Mouse (Mus musculus) intestine, postnatal 0 days (tissue): ENCODE results near the gene Ugt1a5. TPM values are rescaled to one million over a fixed set of nuclear protein-coding genes. Genes with fewer than 3 reads are reported as not detected.
A peak's percentile ranks its signal among the peaks of the same experiment; 100 is the strongest.

ENCODE experiments used
- ATAC-seq: fragments of 200-750 bp; cut with Nextera tagmentation; 2 replicates; pipeline ENCODE4 v1.8.0; 2017; ENCODE audit warnings: mild to moderate bottlenecking, moderate TSS enrichment, moderate library complexity
- H3K27ac ChIP-seq: fragments of 300-500 bp; sonication (generic); 2 replicates; pipeline ENCODE4 v1.5.1; 2014; ENCODE audit warnings: mild to moderate bottlenecking, low read depth, low read length, moderate library complexity
- H3K27me3 ChIP-seq: fragments of 300-500 bp; sonication (generic); replicated peaks from 2 replicates; pipeline ENCODE4 v1.6.1; 2014; ENCODE audit warnings: low read length, mixed read lengths; ENCODE audit not compliant: control insufficient read depth, insufficient read depth
- H3K36me3 ChIP-seq: fragments of 300-500 bp; sonication (generic); 2 replicates; pipeline ENCODE4 v1.6.1; 2014; ENCODE audit warnings: mild to moderate bottlenecking, moderate library complexity; ENCODE audit not compliant: control insufficient read depth, insufficient read depth
- H3K4me1 ChIP-seq: fragments of 300-500 bp; sonication (generic); replicated peaks from 2 replicates; pipeline ENCODE4 v1.6.1; 2014; ENCODE audit warnings: antibody characterized with exemption, low read length, mixed read lengths; ENCODE audit not compliant: control insufficient read depth, insufficient read depth
- H3K4me2 ChIP-seq: fragments of 300-500 bp; sonication (generic); replicated peaks from 2 replicates; pipeline ENCODE4 v1.6.1; 2014; ENCODE audit warnings: low read depth, mild to moderate bottlenecking, moderate library complexity
- H3K4me3 ChIP-seq: fragments of 300-500 bp; sonication (generic); 2 replicates; pipeline ENCODE4 v1.5.1; 2014; ENCODE audit warnings: low read depth, low read length
- H3K9ac ChIP-seq: fragments of 300-500 bp; sonication (generic); 2 replicates; pipeline ENCODE4 v1.6.1; 2014; ENCODE audit warnings: mild to moderate bottlenecking, low read depth, low read length
- H3K9me3 ChIP-seq: fragments of 300-500 bp; sonication (generic); 2 replicates; pipeline ENCODE4 v1.6.1; 2016; ENCODE audit warnings: mixed run types; ENCODE audit not compliant: control insufficient read depth
- CTCF ChIP-seq: sonication (generic); IDR thresholded peaks from 2 replicates; pipeline ENCODE4 v1.5.1; 2016; ENCODE audit warnings: low read depth, mild to moderate bottlenecking, control low read depth, antibody characterized with exemption, moderate library complexity
- WGBS: fragments of 180-500 bp; shearing (Covaris S2); extraction: QIAGEN DNeasy Blood & Tissue Kit; methylation state at CpG from one replicate; pipeline ENCODE4 v1.1.7; 2014; 5-methylcytosine and 5-hydroxymethylcytosine counted together
- polyA plus RNA-seq: library from polyadenylated mRNA; unstranded; fragments of >200 nt; fragmentation: Nextera tagmentation; extraction: Ambion mirVana; gene quantifications from 2 replicates; pipeline ENCODE4 v1.2.1, GENCODE M21; 2015

The Ugt1a5 gene
- polyA plus RNA-seq, 1 experiment from 2014 or later, result not detected

- TF ChIP-seq CTCF, result no peak
- H3K27me3 ChIP-seq, result no peaks in the 10 kb centered on the region
Measured at GRCm38 (mm10) chr1:88197443-88197842, 31.6 kb downstream of the Ugt1a5 start.

GRCm38 (mm10) chr1:88199996-88200395, 34.2 kb downstream of the Ugt1a5 start:
- WGBS, result 62% methylated on average over 2 of the region's 2 CpGs
- no peaks in the 10 kb centered on the region for H3K4me1 ChIP-seq

More at GRCm38 (mm10) chr1:88197443-88197842, 31.6 kb downstream of the Ugt1a5 start:
- Histone ChIP-seq H3K4me1 (no peaks in the 10 kb centered on the region), H3K27ac (no peak overlapping the region), H3K9ac (no peak overlapping the region), H3K4me3 (no peak overlapping the region), H3K4me2 (no peak overlapping the region), H3K36me3 (no peaks in the 10 kb centered on the region), H3K9me3 (no peaks in the 10 kb centered on the region)
- ATAC-seq, result no peak
- WGBS, result 82% methylated on average over 3 of the region's 3 CpGs

GRCm38 (mm10) chr1:88200456-88200855, 34.6 kb downstream of the Ugt1a5 start, which contains the start of gene Ugt1a2:
Ugt1a2 (plus strand) TSS chr1:88200601.
- no peaks in the 10 kb centered on the region for H3K9me3 ChIP-seq
- no peak within 1 kb of the TSS for H3K4me3 ChIP-seq
- H3K36me3 ChIP-seq, result no peaks in the 10 kb centered on the region
- TF ChIP-seq CTCF, result no peak
- no peaks in the 10 kb centered on the region for H3K27me3 ChIP-seq
- no peak within 1 kb of the TSS for H3K4me2 ChIP-seq
- no peak for ATAC-seq
- H3K27ac ChIP-seq, result no peak within 1 kb of the TSS
- WGBS, result 53% methylated on average over 7 of the region's 7 CpGs
- no peaks in the 10 kb centered on the region for H3K4me1 ChIP-seq
- no peak within 1 kb of the TSS for H3K9ac ChIP-seq

More at GRCm38 (mm10) chr1:88199996-88200395, 34.2 kb downstream of the Ugt1a5 start:
- no peak overlapping the region for H3K4me3 ChIP-seq
- no peak overlapping the region for H3K4me2 ChIP-seq
- no peak for TF ChIP-seq CTCF
- no peak overlapping the region for H3K9ac ChIP-seq
- no peaks in the 10 kb centered on the region for H3K9me3 ChIP-seq
- no peaks in the 10 kb centered on the region for H3K36me3 ChIP-seq
- no peak overlapping the region for H3K27ac ChIP-seq
- no peaks in the 10 kb centered on the region for H3K27me3 ChIP-seq
- no peak for ATAC-seq

GRCm38 (mm10) chr1:88205294-88205922, 39.6 kb downstream of the Ugt1a5 start, which contains the start of gene Dnajb3:
Dnajb3 (minus strand) TSS chr1:88205782.
- H3K36me3 ChIP-seq, result no peaks in the 10 kb centered on the region
- H3K4me1 ChIP-seq, result peaks cover 4% of the 10 kb centered on the region; the same call in 1 of the 2 replicates
- no peaks in the 10 kb centered on the region for H3K27me3 ChIP-seq
- H3K27ac ChIP-seq, result peak within 1 kb of the TSS; percentile 69
- H3K4me3 ChIP-seq, result peak within 1 kb of the TSS; percentile 35
- peak within 1 kb of the TSS; percentile 70 for H3K4me2 ChIP-seq
- no peaks in the 10 kb centered on the region for H3K9me3 ChIP-seq
- WGBS, result 9% methylated on average over 62 of the region's 62 CpGs
- peak; percentile 71 for ATAC-seq
- TF ChIP-seq CTCF, result peak; percentile 29; the same call in 1 of the 2 replicates
- peak within 1 kb of the TSS; percentile 58 for H3K9ac ChIP-seq

GRCm38 (mm10) chr1:88206843-88207479, 41.1 kb downstream of the Ugt1a5 start:
- WGBS, result 53% methylated on average over 2 of the region's 2 CpGs
- peaks cover 4% of the 10 kb centered on the region; the same call in 1 of the 2 replicates for H3K4me1 ChIP-seq
- H3K27me3 ChIP-seq, result no peaks in the 10 kb centered on the region
- ATAC-seq, result peak; percentile 39
- no peak overlapping the region for H3K9ac ChIP-seq
- H3K36me3 ChIP-seq, result no peaks in the 10 kb centered on the region
- no peak overlapping the region for H3K4me2 ChIP-seq
- H3K9me3 ChIP-seq, result 0 out of 2 replicates have a peak, but pooled peaks cover 6% of the 10 kb centered on the region
- no peak overlapping the region for H3K4me3 ChIP-seq
- TF ChIP-seq CTCF, result no peak
- peak overlapping the region; percentile 62 for H3K27ac ChIP-seq

GRCm38 (mm10) chr1:88211812-88212211, 46.0 kb downstream of the Ugt1a5 start, which contains the start of gene Ugt1a1:
Ugt1a1 (plus strand) TSS chr1:88211959.
- Histone ChIP-seq H3K4me3 (no peak within 1 kb of the TSS), H3K9ac (no peak within 1 kb of the TSS), H3K36me3 (no peaks in the 10 kb centered on the region), H3K9me3 (peaks cover 43% of the 10 kb centered on the region), H3K4me1 (peaks cover 4% of the 10 kb centered on the region; the same call in 1 of the 2 replicates), H3K27ac (peak within 1 kb of the TSS; percentile 3; the same call in 1 of the 2 replicates), H3K4me2 (peak within 1 kb of the TSS; percentile 0), H3K27me3 (no peaks in the 10 kb centered on the region)
- TF ChIP-seq CTCF, result no peak
- ATAC-seq, result peak; percentile 63
- 60% methylated on average over 8 of the region's 8 CpGs for WGBS
